Mouse (Mus musculus): Measurements from ENCODE around the gene Vmn1r225. TPM values are rescaled to one million over a fixed set of nuclear protein-coding genes. Genes with fewer than 3 reads are reported as not detected.

Gene Vmn1r225
- not detected for polyA plus RNA-seq (2017; shearing (Covaris generic))

GRCm38 (mm10) chr17:20497858-20498257 is at the start of gene Vmn1r225:
TSS of gene Vmn1r225 (plus strand) at chr17:20498158.

GRCm38 (mm10) chr17:20481231-20481630 is 16.7 kb upstream of the Vmn1r225 start, which contains the start of gene Vmn2r108:
TSS of gene Vmn2r108 (minus strand) at chr17:20481331.

Other genes with a start within 250 kb of the Vmn1r225 start
- gene Vmn2r106, start 212.6 kb upstream of the Vmn1r225 start, polyA plus RNA-seq (2017; shearing (Covaris generic)), result under 1 TPM; 0.18 to 0.22 TPM
- gene Vmn2r107, start 152.9 kb upstream of the Vmn1r225 start, polyA plus RNA-seq (2017; shearing (Covaris generic)), result under 1 TPM in 1 of 2 experiments, not detected in 1; 0.02 TPM
- under 1 TPM in 1 of 2 experiments, not detected in 1; 0.41 TPM for gene Vmn1r224, start 84.0 kb upstream of the Vmn1r225 start, polyA plus RNA-seq (2017; shearing (Covaris generic))
- under 1 TPM; 0.02 to 0.13 TPM for gene Vmn2r108, start 16.8 kb upstream of the Vmn1r225 start, polyA plus RNA-seq (2017; shearing (Covaris generic))
- gene Vmn2r109, start 66.6 kb downstream of the Vmn1r225 start, polyA plus RNA-seq (2017; shearing (Covaris generic)), result under 1 TPM; 0.05 to 0.23 TPM
- under 1 TPM; 0.02 to 0.05 TPM for gene Vmn2r110, start 98.3 kb downstream of the Vmn1r225 start, polyA plus RNA-seq (2017; shearing (Covaris generic))
- not detected for gene Fpr-rs3, start 126.7 kb downstream of the Vmn1r225 start, polyA plus RNA-seq (2017; shearing (Covaris generic))
- under 1 TPM in 1 of 2 experiments, not detected in 1; 0.33 TPM for gene Vmn1r226, start 184.7 kb downstream of the Vmn1r225 start, polyA plus RNA-seq (2017; shearing (Covaris generic))
- gene Vmn1r227, start 231.7 kb downstream of the Vmn1r225 start, polyA plus RNA-seq (2017; shearing (Covaris generic)), result under 1 TPM in 1 of 2 experiments, not detected in 1; 0.17 TPM